Mouse (Mus musculus) kidney, adult 2 months (tissue): ENCODE results near the gene Pa2g4.

ENCODE experiments used
- CTCF ChIP-seq: fragments of 200-500 bp; conservative IDR thresholded peaks from 2 replicates; pipeline ENCODE4 v1.5.1; 2011; ENCODE audit warnings: low read depth, mild to moderate bottlenecking, control low read depth, low read length, moderate library complexity, mixed read lengths; ENCODE audit not compliant: insufficient read depth, insufficient read length
- POLR2A ChIP-seq: fragments of 200-500 bp; IDR thresholded peaks from one replicate; pipeline ENCODE4 v1.6.1; 2011; ENCODE audit warnings: low read depth, low read length, control low read depth

GRCm38 (mm10) chr10:128545570-128545898 is 20.3 kb downstream of the Pa2g4 start:
- TF ChIP-seq CTCF (no peak), POLR2A (no peak)
